Mouse (Mus musculus): ENCODE measurements at regions not wholly inside any gene's neighbourhood (a gene's known extent, or its start where the extent isn't known, plus 50 kb on each side); places are given as distances from the start of the nearest gene placed in this dataset.

DNA sequence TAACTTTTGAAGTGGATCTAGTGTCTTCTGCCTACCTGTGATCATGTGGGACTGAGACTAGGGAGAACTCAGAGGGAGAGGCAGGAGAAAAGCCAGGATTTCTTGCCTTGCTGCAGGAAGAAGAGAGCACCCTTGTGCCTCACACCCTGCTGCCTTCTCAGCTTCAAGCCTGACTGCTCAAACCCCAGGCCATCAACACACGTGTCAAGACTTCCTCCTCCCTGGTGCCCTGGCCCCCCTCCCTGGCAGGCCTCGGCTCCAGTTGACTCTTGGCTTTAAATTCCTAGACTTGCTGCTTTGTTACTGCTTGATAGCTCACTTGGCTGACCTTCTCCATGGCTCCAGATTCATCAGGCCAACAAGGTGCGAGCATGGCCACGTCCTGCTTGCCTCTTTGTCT, 250.1 kb upstream of the Mki67 start:
- DNase-seq (ENCODE audit: low spot score in 2 of 2): no peak

DNA sequence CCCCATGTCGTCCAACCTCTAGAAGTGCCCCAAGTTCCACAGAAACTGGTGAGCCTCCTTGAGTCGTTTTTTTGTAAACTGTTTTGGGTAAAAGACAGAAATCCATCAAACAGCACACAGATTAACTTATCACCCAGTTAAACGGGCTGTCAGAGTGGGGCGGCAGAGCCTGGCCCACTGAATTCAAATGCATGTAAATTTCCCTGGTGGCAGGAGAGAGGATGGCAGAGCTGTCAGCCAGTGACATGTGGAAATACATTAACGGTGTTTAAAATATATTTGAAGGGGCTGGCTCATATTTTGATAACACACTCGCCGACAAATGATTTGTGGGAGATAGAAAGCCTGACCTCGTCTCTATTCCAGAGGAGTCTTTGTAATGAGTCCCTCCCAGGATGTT, 252.5 kb upstream of the Mki67 start:
- DNase-seq (ENCODE audit: low spot score in 2 of 2): no peak

DNA sequence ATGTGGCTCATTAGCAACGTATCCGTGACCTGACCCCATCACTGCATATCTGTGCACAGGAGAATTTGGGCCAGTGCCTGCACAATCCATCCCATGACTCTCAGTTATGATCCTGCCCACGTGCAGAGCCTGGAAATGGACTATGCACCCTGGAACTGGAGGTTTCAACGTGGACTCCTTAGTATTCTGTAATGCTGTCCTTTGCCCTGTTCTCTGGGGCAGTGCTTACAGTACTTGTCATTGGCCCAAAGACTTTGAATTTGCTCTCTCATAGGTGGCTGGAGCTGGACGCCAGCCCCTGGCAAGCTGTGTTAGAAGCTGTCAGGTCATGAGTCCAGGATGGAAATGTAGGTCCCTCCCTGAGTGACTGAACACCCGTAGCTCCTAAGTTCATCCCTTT, 269.9 kb upstream of the Mki67 start:
- no peak for DNase-seq (ENCODE audit: low spot score in 2 of 2)

DNA sequence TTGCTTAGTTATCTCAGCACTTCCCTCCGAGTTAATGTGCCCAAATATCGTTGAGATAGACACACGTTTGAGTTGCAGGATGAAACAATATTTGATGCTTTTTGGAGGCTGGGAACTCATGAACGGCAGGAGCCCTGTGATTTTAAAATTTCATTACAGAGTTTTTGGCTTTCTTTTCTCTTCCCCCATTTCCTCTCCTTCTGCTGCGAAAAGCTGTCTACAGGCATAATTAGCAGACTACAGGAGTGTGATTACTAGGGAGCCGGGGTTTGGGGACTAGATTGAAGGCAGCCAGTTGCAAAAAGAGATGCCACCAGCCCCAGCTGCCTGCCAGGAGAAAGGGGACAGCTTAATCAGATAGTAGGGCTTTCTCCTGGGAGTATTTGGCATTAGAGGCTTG, 274.2 kb upstream of the Mki67 start:
- no peak for DNase-seq (ENCODE audit: low spot score in 2 of 2)

DNA sequence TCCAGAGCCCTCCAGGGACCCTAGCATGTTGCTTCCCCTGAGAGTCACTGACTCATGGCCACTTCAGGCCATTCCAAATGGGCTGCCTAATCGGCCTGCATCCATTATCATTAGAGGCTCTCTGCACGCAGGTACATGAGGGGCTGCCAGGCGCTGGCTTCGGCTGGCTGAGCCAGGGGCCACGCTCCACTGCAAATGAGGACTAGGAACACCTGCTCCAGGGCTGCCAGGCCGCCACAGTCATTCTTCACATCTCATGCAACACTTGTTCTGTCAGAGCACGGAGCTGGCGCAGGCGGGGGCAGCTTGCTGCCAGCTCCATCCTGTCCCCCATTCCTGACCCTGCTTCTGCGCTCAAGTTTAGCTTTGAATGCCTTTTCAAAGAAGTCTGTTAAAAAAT, 280.7 kb upstream of the Mki67 start:
- DNase-seq (ENCODE audit: low spot score in 2 of 2): no peak

DNA sequence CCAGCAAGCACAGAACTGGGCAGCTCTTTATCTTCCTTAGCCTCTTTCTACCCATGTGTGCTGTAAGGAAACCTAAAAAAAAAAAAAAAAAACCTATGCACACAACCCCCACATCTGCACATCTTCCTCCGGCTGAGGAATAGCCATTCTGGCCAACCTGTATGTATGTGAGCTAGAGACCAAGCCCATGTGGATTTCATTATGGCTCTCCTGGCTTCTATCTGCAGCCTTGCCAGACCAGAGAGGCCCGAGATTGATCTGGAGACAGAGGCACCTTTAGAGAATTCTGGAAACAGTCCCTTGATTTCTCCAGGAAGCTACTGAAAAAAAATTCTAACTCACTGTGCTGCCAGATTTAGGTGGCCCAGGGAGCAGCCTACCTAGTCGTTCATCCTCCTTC, 281.5 kb upstream of the Mki67 start:
- no peak for DNase-seq (ENCODE audit: low spot score in 2 of 2)

DNA sequence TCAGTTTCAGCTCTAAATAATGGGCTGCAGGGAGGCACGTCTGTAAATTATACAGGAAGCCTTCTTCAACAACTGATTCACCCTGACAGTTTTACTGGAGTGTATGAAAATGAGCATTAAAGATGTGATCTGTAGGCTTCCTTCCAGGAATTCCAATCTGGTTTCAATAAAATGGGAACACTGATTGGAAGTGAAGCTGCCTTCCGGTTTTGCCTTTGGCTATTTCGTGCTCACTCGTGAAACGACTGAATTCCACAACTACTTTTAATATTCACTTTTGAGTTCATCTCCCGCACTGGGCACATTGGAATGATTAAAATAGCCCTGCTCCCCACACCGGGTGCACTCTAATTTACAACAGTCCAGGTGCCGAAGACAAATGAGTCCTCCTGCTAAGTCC, 286.2 kb upstream of the Mki67 start:
- DNase-seq (ENCODE audit: low spot score in 2 of 2): no peak

DNA sequence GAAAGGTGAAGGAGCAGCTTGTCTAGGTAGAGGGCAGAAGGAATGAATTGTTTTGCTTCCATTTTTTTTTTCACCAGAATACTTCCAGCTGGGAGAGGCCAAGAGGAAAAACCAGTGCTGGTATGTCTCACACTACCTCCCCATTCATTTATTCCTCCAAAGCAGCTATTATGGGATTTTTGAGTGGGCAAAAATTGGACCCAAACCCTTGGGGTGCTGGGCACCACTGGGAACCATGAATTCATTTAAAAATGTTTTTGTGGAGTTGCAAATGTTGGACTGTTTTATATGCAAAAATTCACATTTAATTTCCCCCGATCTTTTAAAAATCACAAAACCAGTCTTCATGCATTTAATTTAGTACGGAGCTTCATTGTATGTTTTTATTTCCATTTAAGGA, 287.1 kb upstream of the Mki67 start:
- no peak for DNase-seq (ENCODE audit: low spot score in 2 of 2)

DNA sequence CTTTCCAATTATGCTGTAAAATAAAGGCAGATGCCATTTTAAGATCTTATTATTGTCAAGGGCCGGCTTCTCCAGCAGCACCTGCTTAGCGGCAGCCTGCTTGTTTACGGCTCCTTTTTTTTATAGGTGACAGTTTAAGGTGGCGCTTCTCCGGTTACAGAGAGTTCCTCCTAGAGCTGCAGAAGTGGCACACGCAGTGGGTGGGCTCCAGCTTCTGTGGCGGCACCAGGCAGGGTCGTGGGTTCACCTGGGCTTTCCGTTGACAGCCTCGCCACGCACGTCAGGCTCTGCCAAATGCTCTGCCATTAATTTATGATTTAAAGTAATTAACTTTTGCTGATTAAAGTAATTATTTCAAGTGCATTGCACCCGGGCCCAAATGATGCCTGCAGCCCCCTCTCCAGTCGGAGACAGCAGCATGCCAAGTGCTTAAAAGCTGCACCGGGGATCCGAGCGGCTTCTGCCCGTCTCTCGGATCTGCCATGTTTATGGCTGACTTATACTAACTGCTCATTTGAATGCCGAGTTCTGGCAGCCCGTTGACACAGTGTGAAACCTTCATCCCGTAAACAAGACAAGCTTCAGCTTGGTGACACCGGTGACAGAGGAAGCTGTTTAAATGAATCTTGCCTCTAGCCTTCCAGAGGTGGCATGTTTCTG, 291.8 kb upstream of the Mki67 start:
- no peak for DNase-seq (ENCODE audit: low spot score in 2 of 2)

DNA sequence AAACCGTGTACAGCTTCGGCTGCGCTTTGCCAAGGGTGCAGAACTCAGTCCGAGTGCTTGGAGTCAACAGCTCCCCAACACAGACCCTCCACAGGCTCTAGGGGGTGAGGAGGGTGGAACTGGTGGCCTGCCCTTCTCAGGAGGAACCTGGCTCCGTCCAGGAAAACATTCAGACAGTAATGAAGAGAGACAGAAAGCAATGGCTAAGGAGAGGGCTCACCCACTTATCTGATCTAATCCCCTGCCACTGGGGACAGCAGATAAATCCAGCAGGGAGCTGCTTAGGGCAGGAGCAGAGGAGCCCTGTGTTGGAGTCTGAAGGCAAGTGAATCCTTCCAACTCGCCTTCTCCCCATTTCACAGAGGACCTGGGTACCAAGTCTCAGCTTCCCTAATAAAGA, 292.3 kb upstream of the Mki67 start:
- DNase-seq (ENCODE audit: low spot score in 2 of 2): no peak

DNA sequence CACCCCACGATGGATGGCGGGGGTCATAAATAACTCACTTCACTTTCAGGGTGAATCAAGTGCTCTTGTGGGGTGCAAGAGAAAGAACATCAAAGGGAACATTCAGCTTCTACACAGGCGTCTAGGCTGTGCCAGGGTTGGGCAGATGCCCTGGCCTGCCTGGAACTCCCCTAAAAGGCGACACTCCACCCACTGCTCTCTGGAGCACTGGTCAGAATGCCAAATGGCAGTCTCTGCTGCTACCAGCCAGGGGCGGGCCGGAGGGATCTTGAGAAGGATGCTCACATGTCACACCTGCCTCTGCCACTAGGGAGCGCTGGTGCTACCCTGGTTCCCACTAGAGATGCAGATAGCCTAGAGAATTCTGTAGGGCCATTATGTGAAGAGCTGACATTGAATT, 293.9 kb upstream of the Mki67 start:
- peak; percentile 65 for DNase-seq (ENCODE audit: low spot score in 2 of 2)

DNA sequence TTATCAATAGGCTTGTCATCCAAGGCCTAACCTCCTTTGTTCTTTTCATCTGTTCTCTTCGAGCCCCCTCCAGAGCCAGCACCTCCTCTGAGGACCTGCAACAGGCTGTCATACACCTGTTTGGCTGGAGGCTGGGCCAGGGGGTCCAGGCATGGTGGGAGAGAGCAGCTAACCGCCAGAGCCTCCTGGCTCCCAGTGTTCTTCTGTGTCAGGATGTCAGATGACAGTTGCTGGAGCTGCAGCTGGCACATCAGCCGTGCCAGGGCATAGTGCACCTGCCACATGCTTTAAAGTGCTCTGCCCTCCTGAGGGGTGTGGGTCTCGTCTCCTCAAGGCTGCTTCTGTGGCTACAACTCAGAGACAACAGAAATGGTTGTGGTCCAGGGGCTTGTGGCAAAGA, 298.5 kb upstream of the Mki67 start:
- no peak for DNase-seq (ENCODE audit: low spot score in 2 of 2)

DNA sequence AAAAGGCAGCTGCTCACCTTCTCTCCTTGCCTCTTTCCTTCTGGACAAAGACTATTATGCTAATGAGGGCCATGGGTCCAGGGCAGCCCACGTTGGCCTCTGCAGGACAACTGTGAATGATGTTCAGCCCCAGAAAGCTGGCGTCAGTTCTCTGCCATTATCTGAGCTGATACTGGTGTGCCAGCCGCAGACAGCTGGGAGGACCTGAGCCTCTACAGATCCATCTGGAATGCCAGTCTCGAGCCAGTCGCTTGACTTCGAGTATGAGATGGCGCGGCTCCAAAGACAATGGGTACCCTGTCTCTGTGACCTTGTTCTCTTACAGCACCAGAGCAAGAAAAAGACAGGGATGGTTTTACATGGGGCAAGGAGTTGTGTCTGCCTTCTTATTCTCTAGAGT, 300.8 kb upstream of the Mki67 start:
- no peak for DNase-seq (ENCODE audit: low spot score in 2 of 2)

DNA sequence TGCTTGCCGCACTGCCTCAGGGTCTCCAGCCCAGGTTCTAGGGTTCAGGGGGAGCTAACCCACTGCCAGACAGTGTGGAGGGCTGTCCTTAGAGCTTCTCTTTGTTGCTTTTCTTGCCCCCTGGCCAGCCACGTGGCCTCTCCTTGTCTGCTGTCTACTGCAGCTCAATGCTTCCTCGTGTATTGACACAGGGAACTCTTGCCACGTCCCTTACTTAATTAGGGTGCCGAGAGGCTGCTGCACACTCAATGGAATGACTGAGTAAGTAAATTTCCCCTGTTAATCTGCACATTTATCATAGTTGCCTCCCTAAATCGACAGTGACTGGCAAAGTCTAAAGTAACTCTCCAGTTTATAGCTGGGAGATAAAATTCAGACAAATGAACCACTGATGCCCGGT, 304.4 kb upstream of the Mki67 start:
- DNase-seq (ENCODE audit: low spot score in 2 of 2): no peak

DNA sequence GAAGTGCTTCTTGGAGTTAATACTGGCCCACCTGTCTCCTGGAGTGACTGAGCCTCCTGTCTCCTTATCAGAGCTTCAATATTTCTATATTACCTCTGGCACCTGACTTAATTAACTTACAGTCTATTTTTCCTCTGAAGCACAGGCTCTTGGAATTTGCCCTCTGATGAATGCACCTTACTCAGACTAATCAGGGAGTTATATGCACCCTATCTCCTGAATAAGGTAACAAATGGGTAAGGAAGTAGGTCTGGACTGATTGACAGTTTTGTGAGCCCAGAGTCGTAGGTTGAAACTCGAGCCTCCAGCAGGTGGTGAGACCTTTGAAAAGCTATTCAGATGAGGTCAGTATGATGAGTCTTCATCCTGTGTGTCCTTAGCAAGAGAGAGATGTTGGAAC, 304.9 kb upstream of the Mki67 start:
- no peak for DNase-seq (ENCODE audit: low spot score in 2 of 2)

DNA sequence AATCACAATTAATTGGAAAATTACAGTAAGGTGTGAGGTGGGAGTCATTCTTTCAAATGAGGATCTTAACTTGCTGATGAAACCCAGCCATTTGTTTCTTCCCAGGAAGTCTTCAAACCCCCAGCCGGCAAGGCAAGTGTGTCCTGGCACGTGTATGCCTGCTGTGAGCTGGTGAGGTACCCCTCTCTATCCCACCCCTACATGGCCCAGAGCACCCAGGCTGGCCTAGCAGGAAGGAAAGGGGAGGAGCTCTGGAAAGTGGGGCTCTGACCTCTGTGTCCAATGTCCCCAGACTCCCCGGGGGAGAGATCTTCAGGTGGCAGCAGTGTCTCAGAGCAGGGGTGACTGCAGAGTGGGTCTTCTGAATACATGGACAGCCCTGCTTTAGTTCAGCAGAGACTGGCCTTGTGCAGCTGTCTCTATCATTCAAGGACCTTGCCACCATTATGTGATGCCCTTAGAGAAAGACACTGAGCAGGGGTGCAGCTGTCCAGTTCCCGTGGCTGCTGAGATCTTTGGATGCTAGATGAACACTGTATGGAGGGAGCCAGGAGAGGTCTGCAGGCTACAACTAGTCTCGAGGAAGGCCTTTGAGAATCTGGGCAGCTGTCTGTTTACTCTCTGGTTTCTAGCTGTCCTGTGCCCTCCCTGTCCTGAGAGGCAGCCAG, 306.8 kb upstream of the Mki67 start:
- DNase-seq (ENCODE audit: low spot score in 2 of 2): no peak

DNA sequence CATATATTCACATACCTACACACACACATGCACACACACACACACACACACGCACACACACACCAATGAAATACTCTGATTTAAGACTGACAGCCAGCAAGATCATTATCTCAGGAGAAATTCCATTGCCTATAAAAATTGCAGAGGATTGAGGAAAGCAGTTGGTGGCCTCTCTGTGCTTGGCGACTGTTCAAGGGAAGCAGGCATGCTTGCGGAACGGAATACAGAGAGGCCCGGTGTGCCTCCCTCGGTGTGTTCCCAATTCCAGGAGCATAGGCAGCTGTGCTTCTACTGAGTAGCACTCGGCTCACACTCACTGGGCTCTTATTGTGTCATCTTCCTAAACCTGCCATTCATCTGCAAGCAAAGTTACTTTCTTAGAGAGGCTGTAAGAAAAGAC, 310.3 kb upstream of the Mki67 start:
- no peak for DNase-seq (ENCODE audit: low spot score in 2 of 2)

DNA sequence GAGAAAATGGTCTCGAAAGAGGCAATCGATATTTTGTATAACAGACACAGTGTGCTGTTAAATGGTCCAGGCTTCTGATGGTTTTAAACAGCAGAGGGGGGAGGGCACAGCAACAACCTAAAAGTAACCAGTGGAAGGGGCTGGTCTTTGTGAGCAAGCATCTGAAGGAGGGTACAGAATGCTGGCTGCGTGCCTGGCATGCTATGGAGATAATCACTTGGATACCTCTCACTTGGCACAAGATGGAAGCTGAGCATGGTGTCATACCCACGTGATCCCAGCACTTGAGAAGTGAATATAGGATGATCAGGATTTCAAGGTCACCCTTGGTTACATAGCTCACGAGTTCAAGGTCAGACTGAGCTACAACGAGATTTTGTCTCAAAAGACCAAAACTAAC, 315.9 kb upstream of the Mki67 start:
- DNase-seq (ENCODE audit: low spot score in 2 of 2): no peak

DNA sequence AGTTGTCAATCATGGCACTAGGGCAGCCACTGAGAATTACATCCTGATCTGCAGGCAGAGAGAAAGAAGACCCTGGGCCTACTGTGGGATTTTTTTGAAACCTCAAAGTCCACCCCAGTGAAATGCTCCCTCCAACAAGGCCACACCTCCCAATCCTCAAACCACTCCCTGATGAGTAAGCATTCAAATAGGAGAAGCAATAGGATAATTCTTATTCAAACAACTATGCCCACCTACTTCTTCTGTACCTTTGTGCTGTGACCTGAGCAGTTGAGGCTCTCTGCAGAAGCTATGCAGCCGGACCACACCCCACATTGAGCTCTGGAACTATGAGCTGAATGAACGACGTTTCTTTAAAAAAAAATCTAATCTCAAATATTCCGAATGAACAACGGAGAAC, 317.4 kb upstream of the Mki67 start:
- no peak for DNase-seq (ENCODE audit: low spot score in 2 of 2)

DNA sequence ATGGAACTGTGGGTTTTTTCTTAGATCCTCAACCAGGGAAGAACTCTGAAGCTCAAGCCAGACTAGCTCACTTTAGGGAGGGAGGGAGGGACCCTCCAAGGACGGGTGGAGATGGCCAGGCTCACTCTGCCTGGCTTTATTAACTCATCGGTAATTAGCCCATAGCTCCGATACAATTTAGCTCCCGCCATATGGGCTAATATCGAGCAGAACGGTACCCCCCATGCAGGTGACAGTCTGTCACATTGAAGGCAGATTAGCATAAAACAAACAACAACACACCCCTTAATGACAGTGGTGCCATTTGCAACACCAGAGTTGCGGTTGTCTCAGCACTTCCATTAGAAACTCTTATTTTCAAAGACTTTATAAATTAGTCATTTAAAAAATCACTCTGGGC, 319.6 kb upstream of the Mki67 start:
- no peak for DNase-seq (ENCODE audit: low spot score in 2 of 2)

DNA sequence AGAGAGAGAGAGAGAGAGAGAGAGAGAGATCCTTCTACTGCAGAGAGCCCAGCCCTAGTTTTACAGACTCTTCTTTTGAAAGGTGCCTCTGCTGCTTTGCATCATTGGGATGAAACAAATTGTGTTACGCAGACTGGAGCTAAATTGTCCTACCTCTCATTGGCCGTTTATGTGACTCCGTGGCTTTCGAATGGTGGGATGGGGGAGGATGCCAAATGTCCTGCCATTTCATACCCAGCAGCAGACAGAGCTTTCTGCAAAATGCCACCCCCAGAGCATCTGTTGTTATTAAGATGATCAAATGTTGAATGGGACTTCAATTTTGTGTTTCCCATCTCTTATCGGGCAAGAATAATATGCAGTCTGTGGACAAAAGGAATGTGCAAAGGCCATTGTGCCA, 321.9 kb upstream of the Mki67 start:
- peak in 1 of 2 experiments; percentile 29 for DNase-seq (ENCODE audit: low spot score in 2 of 2)

DNA sequence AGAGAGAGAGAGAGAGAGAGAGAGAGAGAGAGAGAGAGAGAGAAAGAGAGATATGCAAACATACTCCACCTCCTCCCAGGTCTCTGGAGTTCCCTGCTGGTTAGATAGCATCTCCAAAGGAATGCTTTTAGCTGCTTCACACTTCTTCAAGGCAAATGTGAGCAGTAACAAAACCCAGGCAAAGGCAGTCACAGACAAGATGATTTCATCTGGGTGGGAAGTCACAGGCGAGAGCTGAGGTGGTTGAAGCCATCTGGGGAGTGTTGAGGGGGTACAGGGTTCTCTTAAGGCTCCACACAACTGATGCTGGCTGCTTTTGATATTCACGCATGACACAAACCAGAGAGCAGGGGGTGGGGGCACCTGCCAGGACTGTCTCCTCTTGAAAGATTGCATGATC, 322.7 kb upstream of the Mki67 start:
- no peak for DNase-seq (ENCODE audit: low spot score in 2 of 2)

DNA sequence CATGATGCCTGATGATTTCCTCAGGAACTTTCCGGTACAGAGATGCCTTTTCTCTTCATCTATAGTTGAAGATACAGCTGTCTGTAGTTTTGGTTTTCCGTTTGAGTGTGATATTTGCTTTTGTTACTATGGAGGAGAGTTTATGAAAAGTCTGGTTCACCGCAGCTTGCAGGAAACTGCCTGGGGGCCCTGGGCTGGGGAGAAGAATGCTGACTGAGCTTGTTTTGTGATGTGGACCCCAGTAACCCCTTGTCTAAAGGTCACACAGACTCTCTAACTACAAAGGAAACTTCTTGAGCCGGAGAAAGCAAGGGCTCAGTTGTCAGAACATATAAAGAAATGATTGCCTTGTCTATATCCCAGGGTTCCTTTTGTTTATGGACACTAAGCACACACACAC, 325.8 kb upstream of the Mki67 start:
- no peak for DNase-seq (ENCODE audit: low spot score in 2 of 2)

All from left cerebral cortex, adult 18-20 months (tissue).